Mouse (Mus musculus) small intestine, adult 2 months (tissue): ENCODE measurements around the gene Rbbp8nl.

ENCODE experiments used
- CTCF ChIP-seq: fragments of 200-500 bp; IDR thresholded peaks from 2 replicates; pipeline ENCODE4 v1.5.1; 2012; ENCODE audit warnings: low read depth, mild to moderate bottlenecking, control low read depth, inconsistent platforms, low read length, moderate library complexity, mixed read lengths; ENCODE audit not compliant: insufficient replicate concordance, insufficient read length; ENCODE audit errors: extremely low read depth
- POLR2A ChIP-seq: fragments of 200-500 bp; IDR thresholded peaks from 2 replicates; pipeline ENCODE4 v1.6.1; 2012; ENCODE audit warnings: low read depth, mild to moderate bottlenecking, control low read depth, inconsistent platforms, low read length, moderate library complexity

DNA sequence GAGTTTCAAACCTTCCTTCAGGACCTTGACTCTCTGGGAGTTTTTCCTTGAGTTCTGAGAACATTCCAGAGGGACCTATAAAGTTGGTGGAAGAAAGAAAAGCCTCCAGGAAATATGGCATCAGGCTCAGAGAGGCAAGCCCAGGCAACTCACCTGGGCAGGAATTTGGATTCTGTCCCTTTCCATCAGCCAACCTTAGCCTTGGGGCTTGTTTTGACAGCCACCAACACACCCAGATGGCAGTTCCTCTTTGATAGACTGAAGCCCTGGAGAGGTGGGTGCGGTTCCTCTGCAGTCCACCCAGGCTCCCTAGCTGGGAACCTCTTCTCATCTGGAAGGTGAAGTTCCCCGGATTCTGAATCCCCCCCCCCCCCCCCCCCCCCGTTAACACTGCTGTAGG lies 53.2 kb downstream of the Rbbp8nl start:
- no peak for TF ChIP-seq POLR2A
- no peak for TF ChIP-seq CTCF
